Mouse (Mus musculus): ENCODE measurements around the gene Ier3. TPM values are rescaled to one million over a fixed set of nuclear protein-coding genes. Genes with fewer than 3 reads are reported as not detected.

Gene Ier3
- polyA plus RNA-seq, 1 experiment = 1.4 TPM

- no peak overlapping the region for H3K27ac ChIP-seq (ENCODE audit: control insufficient read depth, insufficient read depth, low read depth, low read length)
- H3K27me3 ChIP-seq (ENCODE audit: control insufficient read depth, insufficient read depth, low read length) = no peaks in the 10 kb centered on the region
These were observed 10.4 kb upstream of the Ier3 start for GRCm38 (mm10) chr17:35810900-35811648.

GRCm38 (mm10) chr17:35812307-35812706 is 9.2 kb upstream of the Ier3 start:
- Histone ChIP-seq H3K4me1 (ENCODE audit: control insufficient read depth, insufficient read depth, low read length) (peaks cover 2% of the 10 kb centered on the region), H3K27me3 (ENCODE audit: control insufficient read depth, insufficient read depth, low read length) (no peaks in the 10 kb centered on the region), H3K36me3 (ENCODE audit: control insufficient read depth, insufficient read depth, low read length) (no peaks in the 10 kb centered on the region), H3K4me3 (ENCODE audit: control insufficient read depth, low read depth, low read length) (no peak overlapping the region), H3K27ac (ENCODE audit: control insufficient read depth, insufficient read depth, low read depth, low read length) (no peak overlapping the region; the same call in 1 of the 2 replicates)
- TF ChIP-seq POLR2A (IDR thresholded peaks at IDR 0.05; ENCODE audit: control insufficient read depth, low read depth, low read length) (no peak), CTCF (IDR thresholded peaks at IDR 0.05; ENCODE audit: control insufficient read depth, insufficient read depth, insufficient replicate concordance, low read depth, low read length) (no peak)

More at GRCm38 (mm10) chr17:35810900-35811648, 10.4 kb upstream of the Ier3 start:
- H3K4me1 ChIP-seq (ENCODE audit: control insufficient read depth, insufficient read depth, low read length) = no peaks in the 10 kb centered on the region; the same call in 1 of the 2 replicates
- H3K4me3 ChIP-seq (ENCODE audit: control insufficient read depth, low read depth, low read length) = no peak overlapping the region
- no peaks in the 10 kb centered on the region for H3K36me3 ChIP-seq (ENCODE audit: control insufficient read depth, insufficient read depth, low read length)
- no peak for TF ChIP-seq POLR2A (IDR thresholded peaks at IDR 0.05; ENCODE audit: control insufficient read depth, low read depth, low read length)
- TF ChIP-seq CTCF (IDR thresholded peaks at IDR 0.05; ENCODE audit: control insufficient read depth, insufficient read depth, insufficient replicate concordance, low read depth, low read length) = no peak

- Histone ChIP-seq H3K4me3 (ENCODE audit: control insufficient read depth, low read depth, low read length) (no peak overlapping the region), H3K4me1 (ENCODE audit: control insufficient read depth, insufficient read depth, low read length) (peaks cover 4% of the 10 kb centered on the region), H3K36me3 (ENCODE audit: control insufficient read depth, insufficient read depth, low read length) (no peaks in the 10 kb centered on the region), H3K27me3 (ENCODE audit: control insufficient read depth, insufficient read depth, low read length) (no peaks in the 10 kb centered on the region), H3K27ac (ENCODE audit: control insufficient read depth, insufficient read depth, low read depth, low read length) (peak overlapping the region; percentile 50; the same call in 1 of the 2 replicates)
- TF ChIP-seq CTCF (IDR thresholded peaks at IDR 0.05; ENCODE audit: control insufficient read depth, insufficient read depth, insufficient replicate concordance, low read depth, low read length) (no peak), POLR2A (IDR thresholded peaks at IDR 0.05; ENCODE audit: control insufficient read depth, low read depth, low read length) (no peak)
These were observed 8.7 kb upstream of the Ier3 start for GRCm38 (mm10) chr17:35812736-35813135.

GRCm38 (mm10) chr17:35813245-35813647 is 8.2 kb upstream of the Ier3 start:
- Histone ChIP-seq H3K27me3 (ENCODE audit: control insufficient read depth, insufficient read depth, low read length) (no peaks in the 10 kb centered on the region), H3K27ac (ENCODE audit: control insufficient read depth, insufficient read depth, low read depth, low read length) (no peak overlapping the region), H3K4me1 (ENCODE audit: control insufficient read depth, insufficient read depth, low read length) (peaks cover 4% of the 10 kb centered on the region), H3K36me3 (ENCODE audit: control insufficient read depth, insufficient read depth, low read length) (no peaks in the 10 kb centered on the region), H3K4me3 (ENCODE audit: control insufficient read depth, low read depth, low read length) (no peak overlapping the region)
- no peak for TF ChIP-seq CTCF (IDR thresholded peaks at IDR 0.05; ENCODE audit: control insufficient read depth, insufficient read depth, insufficient replicate concordance, low read depth, low read length)
- no peak for TF ChIP-seq POLR2A (IDR thresholded peaks at IDR 0.05; ENCODE audit: control insufficient read depth, low read depth, low read length)

- no peak overlapping the region for H3K27ac ChIP-seq (ENCODE audit: control insufficient read depth, insufficient read depth, low read depth, low read length)
- no peak overlapping the region for H3K4me3 ChIP-seq (ENCODE audit: control insufficient read depth, low read depth, low read length)
- TF ChIP-seq POLR2A (IDR thresholded peaks at IDR 0.05; ENCODE audit: control insufficient read depth, low read depth, low read length) = no peak
- no peak for TF ChIP-seq CTCF (IDR thresholded peaks at IDR 0.05; ENCODE audit: control insufficient read depth, insufficient read depth, insufficient replicate concordance, low read depth, low read length)
- no peaks in the 10 kb centered on the region for H3K27me3 ChIP-seq (ENCODE audit: control insufficient read depth, insufficient read depth, low read length)
- peaks cover 4% of the 10 kb centered on the region for H3K4me1 ChIP-seq (ENCODE audit: control insufficient read depth, insufficient read depth, low read length)
- H3K36me3 ChIP-seq (ENCODE audit: control insufficient read depth, insufficient read depth, low read length) = no peaks in the 10 kb centered on the region
These were observed 7.8 kb upstream of the Ier3 start for GRCm38 (mm10) chr17:35813653-35814052.

GRCm38 (mm10) chr17:35814678-35815077 is 6.8 kb upstream of the Ier3 start:
- no peaks in the 10 kb centered on the region for H3K36me3 ChIP-seq (ENCODE audit: control insufficient read depth, insufficient read depth, low read length)
- no peak for TF ChIP-seq POLR2A (IDR thresholded peaks at IDR 0.05; ENCODE audit: control insufficient read depth, low read depth, low read length)
- no peak for TF ChIP-seq CTCF (IDR thresholded peaks at IDR 0.05; ENCODE audit: control insufficient read depth, insufficient read depth, insufficient replicate concordance, low read depth, low read length)
- H3K4me3 ChIP-seq (ENCODE audit: control insufficient read depth, low read depth, low read length) = no peak overlapping the region
- no peaks in the 10 kb centered on the region for H3K27me3 ChIP-seq (ENCODE audit: control insufficient read depth, insufficient read depth, low read length)
- no peak overlapping the region; the same call in 1 of the 2 replicates for H3K27ac ChIP-seq (ENCODE audit: control insufficient read depth, insufficient read depth, low read depth, low read length)
- H3K4me1 ChIP-seq (ENCODE audit: control insufficient read depth, insufficient read depth, low read length) = peaks cover 4% of the 10 kb centered on the region

- no peak overlapping the region for H3K4me3 ChIP-seq (ENCODE audit: control insufficient read depth, low read depth, low read length)
- H3K4me1 ChIP-seq (ENCODE audit: control insufficient read depth, insufficient read depth, low read length) = peaks cover 4% of the 10 kb centered on the region
- no peaks in the 10 kb centered on the region for H3K27me3 ChIP-seq (ENCODE audit: control insufficient read depth, insufficient read depth, low read length)
- no peaks in the 10 kb centered on the region for H3K36me3 ChIP-seq (ENCODE audit: control insufficient read depth, insufficient read depth, low read length)
- TF ChIP-seq CTCF (IDR thresholded peaks at IDR 0.05; ENCODE audit: control insufficient read depth, insufficient read depth, insufficient replicate concordance, low read depth, low read length) (no peak), POLR2A (IDR thresholded peaks at IDR 0.05; ENCODE audit: control insufficient read depth, low read depth, low read length) (no peak)
- no peak overlapping the region for H3K27ac ChIP-seq (ENCODE audit: control insufficient read depth, insufficient read depth, low read depth, low read length)
These were observed 5.6 kb upstream of the Ier3 start for GRCm38 (mm10) chr17:35815836-35816235.

Data from testis, adult 2 months (tissue).